Mouse (Mus musculus) central nervous system, embryonic 14 days (tissue): Measurements from ENCODE around the gene Vmn1r64. TPM values are rescaled to one million over a fixed set of nuclear protein-coding genes. Genes with fewer than 3 reads are reported as not detected.

ENCODE experiments used
- polyA plus RNA-seq: library from polyadenylated mRNA; depleted of rRNA; stranded (reverse); fragments of >200 nt; gene quantifications from 2 replicates; pipeline ENCODE4 v1.2.3, GENCODE M21; 2012; rRNA removed

Gene Vmn1r64
- not detected in 2 replicates for polyA plus RNA-seq

DNA sequence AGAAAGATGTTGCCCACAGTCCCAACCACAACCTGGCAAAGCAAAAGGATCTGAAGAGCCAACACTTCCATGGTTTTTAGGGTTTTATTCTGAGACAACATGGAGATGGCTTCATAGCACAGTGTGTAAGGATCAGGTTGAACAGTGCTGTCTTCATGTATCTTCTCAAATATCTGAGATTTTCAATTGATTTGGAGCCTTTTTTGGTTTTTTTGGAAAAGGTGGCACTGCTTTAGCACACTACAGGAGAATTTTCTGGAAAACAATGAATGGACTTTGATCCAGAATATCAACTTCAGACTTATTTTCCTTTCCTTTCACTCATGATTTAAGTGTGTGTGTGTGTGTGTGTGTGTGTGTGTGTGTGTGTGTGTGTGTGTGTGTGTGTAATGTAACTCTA is at the start of gene Vmn1r64:
Vmn1r64 (minus strand) TSS at position 101 of the 400 bp plus-strand sequence.

Other genes with a start within 250 kb of the Vmn1r64 start
- not detected in 2 replicates for gene Vmn1r62, start 210.9 kb downstream of the Vmn1r64 start, polyA plus RNA-seq
- not detected in 2 replicates for gene Vmn1r63, start 79.1 kb downstream of the Vmn1r64 start, polyA plus RNA-seq
- gene Vmn1r65, start 126.5 kb upstream of the Vmn1r64 start, polyA plus RNA-seq = not detected in 2 replicates
- not detected in 2 replicates for gene Nlrp4c, start 160.6 kb upstream of the Vmn1r64 start, polyA plus RNA-seq